Mouse (Mus musculus) brain, embryonic 14.5 days (tissue): ENCODE measurements at regions not wholly inside any gene's neighbourhood (a gene's known extent, or its start where the extent isn't known, plus 50 kb on each side); places are given as distances from the start of the nearest gene placed in this dataset.

Experiments used
- CTCF ChIP-seq: fragments of 200-500 bp; IDR thresholded peaks from 2 replicates; pipeline ENCODE4 v1.5.1; 2012; ENCODE audit warnings: inconsistent platforms, mild to moderate bottlenecking, moderate library complexity, borderline replicate concordance; ENCODE audit not compliant: insufficient read depth, insufficient read length; ENCODE audit errors: extremely low read depth
- POLR2A ChIP-seq: fragments of 200-500 bp; IDR thresholded peaks from 2 replicates; pipeline ENCODE4 v1.6.1; 2012; ENCODE audit warnings: mild to moderate bottlenecking, inconsistent platforms, borderline replicate concordance; ENCODE audit not compliant: poor library complexity, insufficient read depth, insufficient read length, severe bottlenecking; ENCODE audit errors: extremely low read depth

GRCm38 (mm10) chr4:142776711-142777411, 435.9 kb downstream of the Prdm2 start:
- TF ChIP-seq CTCF (no peak), POLR2A (no peak)
